Mouse (Mus musculus) neural tube, embryonic 14.5 days (tissue): ENCODE measurements around the gene Iqch. TPM values are rescaled to one million over a fixed set of nuclear protein-coding genes. Genes with fewer than 3 reads are reported as not detected.

ENCODE experiments used
- ATAC-seq: fragments of 200-750 bp; cut with Nextera tagmentation; 2 replicates; pipeline ENCODE4 v1.8.0; 2017; ENCODE audit warnings: low read depth, mild to moderate bottlenecking, moderate TSS enrichment, moderate library complexity
- H3K27ac ChIP-seq: fragments of 300-500 bp; sonication (generic); 2 replicates; pipeline ENCODE4 v1.5.1; 2014; ENCODE audit warnings: low read depth, mild to moderate bottlenecking, control low read depth, low read length, moderate library complexity, mixed read lengths
- H3K27me3 ChIP-seq: fragments of 300-500 bp; sonication (generic); 2 replicates; pipeline ENCODE4 v1.6.1; 2014; ENCODE audit warnings: low read length; ENCODE audit not compliant: control insufficient read depth, insufficient read depth
- H3K36me3 ChIP-seq: fragments of 300-500 bp; sonication (generic); 2 replicates; pipeline ENCODE4 v1.6.1; 2014; ENCODE audit warnings: low read length, mixed read lengths; ENCODE audit not compliant: control insufficient read depth, insufficient read depth
- H3K4me1 ChIP-seq: fragments of 300-500 bp; sonication (generic); 2 replicates; pipeline ENCODE4 v1.6.1; 2014; ENCODE audit warnings: low read length; ENCODE audit not compliant: control insufficient read depth, insufficient read depth
- H3K4me2 ChIP-seq: fragments of 300-500 bp; sonication (generic); 2 replicates; pipeline ENCODE4 v1.6.1; 2014; ENCODE audit warnings: mild to moderate bottlenecking, low read depth, low read length, control low read depth
- H3K4me3 ChIP-seq: fragments of 300-500 bp; sonication (generic); 2 replicates; pipeline ENCODE4 v1.5.1; 2014; ENCODE audit warnings: low read depth, low read length, control low read depth, mixed read lengths
- H3K9ac ChIP-seq: fragments of 300-500 bp; sonication (generic); replicated peaks from 2 replicates; pipeline ENCODE4 v1.6.1; 2014; ENCODE audit warnings: low read depth, mild to moderate bottlenecking, control low read depth, low read length, mixed read lengths
- H3K9me3 ChIP-seq: fragments of 300-500 bp; sonication (generic); 2 replicates; pipeline ENCODE4 v1.6.1; 2016; ENCODE audit warnings: low read length; ENCODE audit not compliant: control insufficient read depth
- WGBS: fragments of 180-500 bp; shearing (Covaris S2); extraction: QIAGEN DNeasy Blood & Tissue Kit; methylation state at CpG from one replicate; pipeline ENCODE4 v1.1.7; 2014; 5-methylcytosine and 5-hydroxymethylcytosine counted together
- polyA plus RNA-seq: library from polyadenylated mRNA; unstranded; fragments of >200 nt; fragmentation: Nextera tagmentation; extraction: Ambion mirVana; gene quantifications from 2 replicates; pipeline ENCODE4 v1.2.1, GENCODE M21; 2014

Gene Iqch
- polyA plus RNA-seq, 1 experiment from 2014 or later: 0.16 TPM

- no peak overlapping the region for H3K4me2 ChIP-seq
- H3K4me1 ChIP-seq: peaks cover 18% of the 10 kb centered on the region
- WGBS: 79% methylated on average over 11 of the region's 11 CpGs
Observed at GRCm38 (mm10) chr9:63614018-63614985, 12.0 kb upstream of the Iqch start.

GRCm38 (mm10) chr9:63613569-63613968 lies 11.3 kb upstream of the Iqch start:
- peaks cover 6% of the 10 kb centered on the region; the same call in 1 of the 2 replicates for H3K36me3 ChIP-seq
- ATAC-seq: peak; percentile 31; the same call in 1 of the 2 replicates
- WGBS: 53% methylated on average over 1 of the region's 1 CpGs
- H3K4me1 ChIP-seq: peaks cover 18% of the 10 kb centered on the region
- H3K4me2 ChIP-seq: no peak overlapping the region
- H3K4me3 ChIP-seq: no peak overlapping the region
- H3K9me3 ChIP-seq: no peaks in the 10 kb centered on the region
- H3K27me3 ChIP-seq: no peaks in the 10 kb centered on the region
- H3K9ac ChIP-seq: 0 out of 2 replicates have a peak overlapping the region, but pooled peaks have one; percentile 12
- H3K27ac ChIP-seq: no peak overlapping the region

More at GRCm38 (mm10) chr9:63614018-63614985, 12.0 kb upstream of the Iqch start:
- Histone ChIP-seq H3K9ac (no peak overlapping the region), H3K27ac (no peak overlapping the region), H3K36me3 (peaks cover 6% of the 10 kb centered on the region; the same call in 1 of the 2 replicates), H3K27me3 (no peaks in the 10 kb centered on the region), H3K4me3 (no peak overlapping the region), H3K9me3 (no peaks in the 10 kb centered on the region)
- no peak for ATAC-seq

- H3K27ac ChIP-seq: no peak overlapping the region
- 0 out of 2 replicates have a peak overlapping the region, but pooled peaks have one; percentile 12 for H3K9ac ChIP-seq
- no peaks in the 10 kb centered on the region for H3K9me3 ChIP-seq
- no peaks in the 10 kb centered on the region for H3K27me3 ChIP-seq
- H3K4me2 ChIP-seq: 0 out of 2 replicates have a peak overlapping the region, but pooled peaks have one; percentile 2
- H3K4me1 ChIP-seq: peaks cover 18% of the 10 kb centered on the region
- no peak overlapping the region for H3K4me3 ChIP-seq
- peaks cover 6% of the 10 kb centered on the region; the same call in 1 of the 2 replicates for H3K36me3 ChIP-seq
- WGBS: 44% methylated on average over 16 of the region's 16 CpGs
- peak; percentile 66; the same call in 1 of the 2 replicates for ATAC-seq
Observed at GRCm38 (mm10) chr9:63612565-63613515, 10.5 kb upstream of the Iqch start.

GRCm38 (mm10) chr9:63611967-63612366 lies 9.7 kb upstream of the Iqch start:
- H3K9me3 ChIP-seq: no peaks in the 10 kb centered on the region
- H3K4me2 ChIP-seq: no peak overlapping the region
- 62% methylated on average over 5 of the region's 5 CpGs for WGBS
- no peak overlapping the region for H3K9ac ChIP-seq
- H3K27ac ChIP-seq: no peak overlapping the region
- H3K27me3 ChIP-seq: no peaks in the 10 kb centered on the region
- ATAC-seq: no peak
- H3K4me1 ChIP-seq: peaks cover 18% of the 10 kb centered on the region
- 0 out of 2 replicates have a peak, but pooled peaks cover under 1% of the 10 kb centered on the region for H3K36me3 ChIP-seq
- H3K4me3 ChIP-seq: no peak overlapping the region

- Histone ChIP-seq H3K9ac (no peak overlapping the region), H3K27me3 (no peaks in the 10 kb centered on the region), H3K4me1 (peaks cover 18% of the 10 kb centered on the region), H3K27ac (peak overlapping the region; percentile 44), H3K9me3 (no peaks in the 10 kb centered on the region), H3K4me2 (no peak overlapping the region), H3K4me3 (no peak overlapping the region), H3K36me3 (no peaks in the 10 kb centered on the region)
- 13% methylated on average over 13 of the region's 13 CpGs for WGBS
- no peak for ATAC-seq
Observed at GRCm38 (mm10) chr9:63610841-63611366, 8.6 kb upstream of the Iqch start.

- WGBS: 91% methylated on average over 6 of the region's 6 CpGs
- ATAC-seq: no peak
- no peak overlapping the region for H3K27ac ChIP-seq
- no peaks in the 10 kb centered on the region for H3K36me3 ChIP-seq
- no peaks in the 10 kb centered on the region for H3K9me3 ChIP-seq
- peaks cover 18% of the 10 kb centered on the region for H3K4me1 ChIP-seq
- no peak overlapping the region for H3K4me2 ChIP-seq
- H3K27me3 ChIP-seq: no peaks in the 10 kb centered on the region
- H3K9ac ChIP-seq: no peak overlapping the region
- H3K4me3 ChIP-seq: no peak overlapping the region
Observed at GRCm38 (mm10) chr9:63610231-63610630, 7.9 kb upstream of the Iqch start.

GRCm38 (mm10) chr9:63609776-63610175 lies 7.5 kb upstream of the Iqch start:
- Histone ChIP-seq H3K4me3 (no peak overlapping the region), H3K27ac (no peak overlapping the region), H3K9me3 (no peaks in the 10 kb centered on the region), H3K4me1 (peaks cover 18% of the 10 kb centered on the region), H3K9ac (no peak overlapping the region), H3K27me3 (no peaks in the 10 kb centered on the region), H3K4me2 (no peak overlapping the region), H3K36me3 (no peaks in the 10 kb centered on the region)
- 96% methylated on average over 2 of the region's 2 CpGs for WGBS
- no peak for ATAC-seq

- Histone ChIP-seq H3K4me2 (no peak overlapping the region), H3K9me3 (no peaks in the 10 kb centered on the region), H3K4me3 (no peak overlapping the region), H3K27ac (no peak overlapping the region), H3K9ac (no peak overlapping the region), H3K36me3 (no peaks in the 10 kb centered on the region), H3K4me1 (peaks cover 18% of the 10 kb centered on the region), H3K27me3 (no peaks in the 10 kb centered on the region)
- 81% methylated on average over 8 of the region's 8 CpGs for WGBS
- no peak for ATAC-seq
Observed at GRCm38 (mm10) chr9:63609246-63609645, 7.0 kb upstream of the Iqch start.
